Mouse (Mus musculus) cerebellum, adult 11 months (tissue): ENCODE measurements at regions not wholly inside any gene's neighbourhood (a gene's known extent, or its start where the extent isn't known, plus 50 kb on each side); places are given as distances from the start of the nearest gene placed in this dataset.

Experiments
- DNase-seq: peaks from one replicate; pipeline ENCODE4 v3.0.0; 2022

DNA sequence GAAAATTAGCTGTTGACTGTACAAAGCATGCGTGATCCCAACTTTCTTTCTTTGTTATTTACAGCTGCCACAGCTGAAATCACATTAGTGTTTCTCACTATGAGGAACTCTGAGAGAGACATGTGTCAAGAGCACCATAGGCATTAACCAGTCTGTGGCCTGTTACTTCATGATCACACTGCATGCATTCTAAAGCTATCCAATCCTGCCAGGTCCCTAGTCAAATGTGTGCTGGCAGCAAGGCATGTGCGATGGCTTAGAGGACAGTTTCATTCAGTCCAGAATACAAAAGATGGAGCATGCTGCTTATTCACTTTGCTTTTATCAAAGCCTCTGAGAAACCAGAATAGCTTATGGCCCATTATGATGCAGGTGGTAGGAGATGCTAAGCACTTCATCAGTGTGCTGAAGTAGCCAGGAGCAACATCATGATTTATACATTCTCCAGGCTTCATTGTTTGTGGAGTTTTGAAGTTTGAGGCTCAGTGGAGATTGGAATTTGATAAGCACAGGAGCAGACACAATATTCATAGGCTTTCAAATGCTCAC lies 882.9 kb upstream of the Lrrn3 start:
- DNase-seq, result no peak

DNA sequence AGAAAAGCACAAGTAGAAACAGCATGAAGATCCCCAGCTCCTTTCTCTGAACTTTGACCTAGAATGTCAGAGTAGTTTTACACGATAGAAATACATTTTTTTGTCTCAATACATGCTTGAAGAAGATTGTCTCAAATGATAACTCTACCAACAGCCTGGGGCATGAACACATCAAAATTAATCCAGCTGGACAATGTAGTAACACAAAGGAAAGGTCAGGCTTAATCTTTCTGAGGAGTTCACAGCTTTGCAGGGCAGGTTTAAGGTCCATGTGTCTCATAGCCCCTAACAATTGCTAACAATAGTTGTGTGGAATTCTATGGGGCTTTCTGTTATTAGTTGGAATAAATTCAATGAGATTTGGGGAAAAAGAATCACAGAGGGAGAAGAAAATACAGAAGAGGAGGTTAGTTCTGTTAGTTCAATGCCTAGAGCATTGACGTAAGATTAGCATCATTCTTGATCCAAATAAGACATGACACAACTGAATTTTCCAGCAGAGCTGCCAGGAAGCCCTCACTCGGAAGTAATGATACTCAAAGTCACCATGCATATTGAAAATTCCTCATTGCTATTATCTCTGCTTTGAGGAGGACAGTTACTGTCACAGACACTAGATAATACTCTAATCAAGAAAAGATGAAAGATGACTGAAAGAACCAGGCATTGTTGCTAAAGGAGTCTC lies 852.9 kb upstream of the Lrrn3 start:
- no peak for DNase-seq

DNA sequence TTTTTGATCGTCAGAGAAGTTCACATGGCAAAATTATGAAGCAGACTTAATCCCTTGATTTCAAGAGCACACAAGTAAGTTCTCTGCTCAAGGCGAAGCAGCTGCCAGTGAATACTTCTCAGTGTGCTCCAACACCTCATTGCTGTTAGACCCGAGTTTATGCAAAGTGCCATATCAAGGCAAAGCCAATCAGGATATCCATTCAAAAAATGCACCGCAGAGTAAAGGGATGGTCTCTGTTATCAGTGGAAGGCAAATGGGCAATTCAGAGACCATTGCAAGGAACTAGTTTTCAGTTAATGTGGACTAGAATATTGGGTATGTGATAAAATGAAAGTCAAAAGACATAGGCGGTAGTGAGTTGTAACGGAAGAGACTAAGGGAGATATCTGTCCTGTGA lies 820.2 kb upstream of the Lrrn3 start:
- DNase-seq, result no peak

DNA sequence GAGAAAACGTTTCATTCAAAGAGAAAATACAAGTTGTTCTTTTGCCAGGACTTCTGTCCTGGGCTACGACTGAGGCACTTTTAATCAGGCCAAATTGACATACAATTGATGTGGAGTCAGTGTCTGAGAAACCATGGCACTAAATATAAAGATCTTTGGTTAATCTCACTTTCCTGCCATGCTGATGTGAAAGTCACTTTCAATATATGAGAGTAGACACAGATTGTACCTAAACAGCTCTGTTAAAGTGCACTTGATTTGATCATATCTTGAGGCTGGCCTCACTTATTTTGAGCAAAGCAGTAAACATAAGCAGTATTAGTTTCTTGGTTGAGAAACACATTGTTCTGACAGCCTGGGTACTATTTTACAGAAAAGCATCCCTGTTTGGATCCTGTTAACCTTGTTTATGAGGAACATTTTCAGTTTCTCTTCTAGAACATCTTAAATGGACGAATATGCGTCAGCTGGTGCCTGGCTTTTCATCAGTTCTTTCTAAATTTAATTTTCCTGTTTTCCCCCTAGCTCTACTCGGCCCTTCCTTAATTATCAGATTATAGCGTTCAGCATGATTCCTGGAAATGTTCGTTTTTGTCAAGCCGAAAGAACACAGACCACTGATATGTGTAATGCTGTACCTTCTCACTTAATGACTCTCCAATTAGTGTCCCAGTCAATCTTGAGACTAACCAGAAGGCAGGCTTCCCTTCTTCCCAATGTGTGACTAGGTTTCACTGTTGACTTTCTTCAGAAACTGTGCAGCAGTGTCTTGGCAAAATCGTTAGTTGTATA lies 791.2 kb upstream of the Lrrn3 start:
- DNase-seq, result no peak

DNA sequence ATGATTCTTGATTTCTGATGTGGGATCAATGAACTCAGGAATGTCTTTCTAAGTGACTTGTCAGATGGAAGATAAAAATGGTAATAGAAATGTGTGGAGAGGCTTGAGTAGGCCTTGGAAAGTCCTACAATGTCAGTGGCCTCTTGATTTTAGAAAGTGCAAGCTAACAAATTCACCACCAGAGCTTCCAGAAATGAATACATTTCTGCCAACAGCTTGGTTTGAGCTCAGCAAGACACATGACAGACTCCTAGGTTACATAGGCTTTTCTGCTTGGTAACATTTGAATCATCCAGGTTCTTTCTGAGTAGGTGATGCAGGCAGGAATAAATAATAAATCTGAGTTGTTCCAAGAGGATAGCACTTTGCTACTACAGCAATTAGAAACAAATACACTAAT lies 764.2 kb upstream of the Lrrn3 start:
- DNase-seq, result no peak

DNA sequence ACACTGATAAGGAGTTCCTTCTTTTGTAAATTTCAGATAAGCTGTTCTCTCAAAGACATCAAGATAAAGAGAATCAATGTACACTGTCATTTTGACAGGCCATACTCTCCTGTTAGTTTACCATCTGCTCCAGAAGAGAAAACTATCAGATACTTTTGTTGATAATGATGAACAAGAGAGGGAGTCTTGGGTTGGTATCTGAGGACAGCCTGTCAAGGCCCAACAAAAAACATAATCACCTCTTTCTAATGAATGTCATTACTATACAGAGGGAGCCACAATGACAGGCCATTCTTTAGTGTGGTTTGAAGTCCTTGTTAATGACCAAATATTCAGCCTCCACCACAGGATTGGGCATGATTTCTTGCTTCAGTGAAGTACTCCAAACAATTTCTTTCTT lies 743.0 kb upstream of the Lrrn3 start:
- no peak for DNase-seq

DNA sequence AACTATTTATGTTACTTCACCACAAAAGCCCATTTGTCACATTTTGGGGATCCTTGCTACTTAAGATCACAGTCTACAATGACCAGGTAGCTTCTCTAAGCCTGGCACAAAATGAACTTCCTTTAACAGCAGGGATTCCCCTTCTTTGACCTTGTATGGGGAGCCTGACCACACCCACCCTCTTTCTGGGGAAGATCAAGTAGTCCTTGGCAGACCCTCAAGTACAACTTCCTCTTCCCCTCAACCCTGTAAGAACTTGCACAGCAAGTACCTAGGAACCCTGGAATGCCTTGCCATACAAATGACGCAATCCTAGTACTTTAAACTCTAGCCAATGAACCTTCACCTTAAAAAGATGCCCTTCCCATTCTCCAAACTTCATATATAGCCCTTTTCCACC lies 695.4 kb upstream of the Lrrn3 start:
- no peak for DNase-seq

DNA sequence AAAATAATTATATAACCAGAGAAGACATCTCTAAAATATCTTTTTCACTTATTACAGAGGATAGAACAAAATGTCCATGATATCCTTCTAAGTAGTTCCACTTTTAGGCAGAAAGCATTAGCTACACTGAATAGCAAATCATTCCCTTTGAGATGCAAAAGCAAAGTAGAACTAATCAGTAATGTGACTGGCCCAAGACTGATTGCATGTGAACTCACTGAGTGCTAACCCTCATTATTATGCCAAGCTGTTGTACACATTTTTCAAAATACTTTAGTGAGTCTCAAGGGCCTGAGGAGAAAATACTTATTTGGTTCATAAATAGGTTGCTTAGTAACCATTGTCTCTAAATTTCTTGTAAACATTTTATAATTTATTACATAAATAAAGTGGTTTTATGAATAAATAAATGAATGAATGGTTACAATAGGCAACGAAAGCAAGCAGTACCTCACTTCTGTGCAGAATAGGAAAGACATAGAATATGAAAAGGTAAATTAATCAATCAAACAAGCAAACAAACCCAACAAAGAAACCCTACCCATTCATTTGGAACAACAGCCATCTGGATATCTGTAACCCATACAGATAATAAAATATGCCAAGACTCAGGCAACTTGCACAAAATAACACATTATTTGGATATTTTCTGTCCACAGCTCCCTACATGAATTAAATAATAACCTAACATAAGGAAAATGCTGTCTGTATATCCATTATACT lies 693.9 kb upstream of the Lrrn3 start:
- DNase-seq, result no peak

DNA sequence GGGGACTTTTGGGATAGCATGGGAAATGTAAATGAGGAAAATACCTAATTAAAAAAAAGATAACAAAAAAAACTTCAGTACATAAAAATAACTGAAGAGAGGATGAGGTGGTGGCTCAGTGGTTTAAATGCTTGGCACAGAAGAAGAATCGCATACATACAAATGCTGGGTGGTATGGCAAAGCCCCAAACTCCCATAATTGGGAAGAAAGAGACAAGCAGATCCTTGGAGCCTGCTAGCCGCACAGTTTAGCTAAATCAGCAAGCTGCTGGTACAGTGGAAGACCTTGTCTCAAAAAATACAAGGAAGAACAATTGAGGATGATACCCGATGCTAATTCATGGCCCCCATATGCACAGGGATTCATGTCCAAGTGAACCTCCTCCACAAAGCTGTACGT lies 661.7 kb upstream of the Lrrn3 start:
- DNase-seq, result no peak

DNA sequence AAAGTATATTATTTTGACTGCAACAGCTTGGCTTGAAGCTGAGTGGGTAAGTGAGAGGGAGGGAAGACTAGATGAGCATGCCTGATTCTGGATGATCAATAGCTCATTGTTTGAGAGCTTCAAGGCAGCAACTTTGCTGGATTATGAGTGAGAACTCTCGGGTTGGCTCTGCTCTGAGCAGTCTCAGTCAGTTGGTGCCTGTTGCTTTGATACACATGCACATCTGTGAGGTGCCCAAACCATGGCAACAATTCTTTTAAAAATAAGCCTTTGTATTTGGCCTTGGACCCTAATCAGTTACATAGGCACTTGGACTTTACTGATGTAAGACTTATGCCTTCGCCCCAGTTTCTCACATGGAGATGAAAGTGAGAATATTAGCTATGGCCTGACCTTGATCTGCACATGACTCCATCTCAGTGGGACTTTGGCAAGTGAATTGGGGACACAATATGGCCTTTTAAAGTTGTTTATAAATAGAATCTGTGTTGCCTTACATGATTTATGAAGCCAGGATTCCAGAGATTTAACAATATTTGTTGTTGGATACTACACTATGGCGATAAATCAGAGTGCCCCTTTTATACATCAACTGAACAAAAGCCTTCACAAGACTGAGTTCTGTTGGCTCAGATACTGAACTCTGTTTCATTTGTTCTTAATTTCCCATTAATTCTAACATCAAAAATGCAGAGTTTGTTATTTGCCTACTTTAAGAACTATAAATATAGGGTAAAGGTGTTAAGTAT lies 652.6 kb upstream of the Lrrn3 start:
- DNase-seq, result no peak

DNA sequence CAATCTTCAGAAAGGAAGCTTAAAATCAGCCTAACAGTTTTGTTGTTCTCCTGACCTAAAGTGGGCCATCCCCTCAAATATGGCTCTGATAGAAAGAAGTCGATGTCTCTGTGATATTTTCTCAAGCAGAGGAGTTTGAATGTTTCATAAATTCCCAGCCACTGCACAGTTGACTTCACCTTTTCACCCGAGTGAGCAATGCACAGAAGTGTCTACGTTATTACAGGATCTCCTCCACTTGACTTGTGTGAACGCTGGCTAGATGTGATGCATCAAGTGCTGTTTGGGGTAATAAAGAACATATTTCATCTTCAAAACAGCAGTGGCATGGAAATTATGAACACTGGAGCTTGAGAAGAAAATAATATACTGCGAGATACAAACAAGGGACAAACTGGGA lies 651.9 kb upstream of the Lrrn3 start:
- no peak for DNase-seq

DNA sequence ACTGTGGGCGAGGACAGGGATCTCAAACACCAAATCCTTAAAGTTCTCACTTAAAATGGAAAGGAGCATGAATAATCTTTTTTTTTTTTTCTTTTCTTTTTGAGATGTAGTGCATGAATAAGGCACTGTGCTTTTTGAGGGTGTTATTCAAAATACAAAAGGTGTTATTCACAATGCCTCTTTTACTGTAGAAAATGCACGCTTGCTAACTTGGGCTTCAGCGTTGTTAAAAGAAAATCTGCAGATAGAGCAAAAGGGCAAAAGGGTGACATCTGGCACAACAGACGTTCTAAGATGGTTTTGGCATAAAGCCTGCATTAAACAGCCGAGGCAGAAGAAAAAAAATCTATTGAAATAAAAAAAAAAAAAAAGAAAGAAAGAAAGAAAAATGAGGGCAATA lies 651.5 kb upstream of the Lrrn3 start:
- DNase-seq, result peak; percentile 8

DNA sequence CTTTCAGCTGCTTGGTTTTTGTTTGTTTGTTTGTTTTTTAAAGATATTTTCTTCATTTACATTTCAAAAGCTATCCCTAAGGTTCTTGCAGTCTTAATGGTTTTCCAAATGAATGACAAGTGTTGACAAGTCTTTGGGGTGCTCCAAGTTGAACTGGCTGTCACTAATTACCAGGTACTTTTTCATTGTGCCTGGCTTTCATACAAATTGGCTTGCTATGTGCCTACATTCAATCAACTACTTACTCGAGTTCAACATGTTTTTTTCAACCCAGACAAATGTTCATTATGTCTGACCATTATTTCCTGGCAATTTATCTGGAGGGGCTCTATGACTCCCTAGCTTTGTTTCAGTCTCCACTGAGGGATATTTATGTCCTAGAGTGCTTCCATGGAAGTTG lies 614.0 kb upstream of the Lrrn3 start:
- no peak for DNase-seq

DNA sequence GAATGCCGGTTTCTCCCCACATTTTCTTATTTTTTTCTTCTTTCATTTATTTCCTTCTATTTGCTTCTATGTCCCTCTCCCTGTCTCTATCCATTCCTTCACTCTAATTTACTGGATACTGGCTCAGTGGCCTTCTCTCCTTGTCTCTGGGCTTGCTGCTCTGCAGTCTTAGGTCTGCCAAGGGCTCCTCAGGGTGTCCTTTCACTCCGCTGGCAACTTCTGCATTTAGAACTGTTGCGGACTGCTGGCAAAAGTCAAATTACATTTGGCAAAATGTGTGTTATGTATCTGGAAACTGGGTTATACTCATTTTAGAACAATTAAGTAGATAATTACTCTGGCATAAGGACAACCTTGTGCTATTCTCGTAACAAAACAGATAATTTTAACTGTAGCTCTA lies 584.2 kb upstream of the Lrrn3 start:
- DNase-seq, result peak; percentile 7

DNA sequence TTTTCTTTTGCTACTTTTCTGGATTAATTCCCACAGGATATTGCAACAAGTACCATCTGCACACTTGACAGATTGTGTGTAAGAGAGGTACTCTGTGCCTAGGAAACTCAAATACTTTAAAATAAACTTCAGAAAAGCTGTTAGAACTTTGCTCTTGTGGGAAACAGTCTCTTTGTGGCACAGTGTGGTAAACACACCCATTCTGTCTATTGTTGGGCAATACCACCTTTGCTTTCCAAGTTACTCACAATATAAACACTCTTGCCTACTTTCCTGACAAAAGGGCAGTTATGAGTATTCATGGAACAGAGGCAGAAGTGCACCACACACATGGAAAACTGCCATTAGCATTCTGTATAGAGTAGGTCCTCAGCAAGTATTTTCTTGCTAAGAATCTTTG lies 577.5 kb upstream of the Lrrn3 start:
- DNase-seq, result no peak

DNA sequence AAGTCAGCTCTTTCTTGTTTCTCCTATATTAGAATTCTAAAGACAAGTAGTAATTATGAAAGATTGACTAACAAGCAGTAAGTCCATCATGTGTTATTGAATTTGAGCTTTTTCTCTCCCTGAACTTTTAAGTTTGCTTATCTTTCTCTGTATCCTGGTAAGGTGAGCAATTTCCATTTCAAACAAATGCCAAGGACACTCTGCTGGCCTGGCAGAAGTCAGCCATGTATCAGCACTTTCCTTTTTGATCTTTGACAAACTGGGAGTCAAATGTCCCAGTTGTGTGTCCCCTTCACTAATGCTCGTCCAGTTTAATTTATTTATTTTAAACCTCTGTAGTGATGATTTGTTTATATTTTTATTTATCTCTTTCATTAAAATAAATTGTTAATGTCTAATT lies 562.8 kb upstream of the Lrrn3 start:
- no peak for DNase-seq

DNA sequence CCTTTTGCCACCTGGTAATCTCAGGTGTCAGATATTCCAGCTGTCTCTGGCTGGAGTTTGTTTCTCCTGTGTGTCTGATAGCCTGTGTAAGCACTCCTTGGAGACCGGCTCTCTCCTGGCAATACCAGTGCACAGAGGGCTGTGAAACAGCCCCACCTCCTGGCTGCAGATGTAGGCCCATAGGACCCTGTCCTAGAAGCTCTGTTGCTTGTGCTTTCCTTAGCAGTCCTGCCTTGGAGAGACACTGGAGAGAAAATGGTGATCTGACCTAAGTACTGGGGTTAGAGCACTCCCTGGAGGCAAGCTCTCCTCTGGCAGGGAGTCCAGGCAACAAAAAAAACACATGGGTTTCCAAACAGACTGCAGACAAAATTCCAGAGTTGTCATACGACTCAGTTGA lies 541.6 kb upstream of the Lrrn3 start:
- no peak for DNase-seq

DNA sequence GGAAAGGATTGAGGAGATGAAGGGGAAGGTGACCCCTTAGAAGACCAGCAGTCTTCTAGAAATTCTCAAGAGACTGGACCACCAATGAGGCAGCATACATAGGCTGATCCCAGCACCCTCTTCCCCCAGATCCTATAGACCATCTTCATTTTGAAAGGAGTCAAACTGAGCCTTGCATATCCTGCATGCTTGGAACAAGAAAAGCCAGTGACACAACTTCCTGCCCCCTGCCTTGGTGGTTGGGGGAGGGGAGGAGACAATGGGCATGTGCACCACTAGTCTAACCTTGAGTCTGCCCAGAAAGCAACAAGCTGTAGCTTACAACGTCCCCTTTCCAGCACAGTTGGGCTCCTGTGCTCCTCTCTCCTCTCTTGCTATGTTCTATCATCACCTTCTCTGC lies 531.3 kb upstream of the Lrrn3 start:
- no peak for DNase-seq

DNA sequence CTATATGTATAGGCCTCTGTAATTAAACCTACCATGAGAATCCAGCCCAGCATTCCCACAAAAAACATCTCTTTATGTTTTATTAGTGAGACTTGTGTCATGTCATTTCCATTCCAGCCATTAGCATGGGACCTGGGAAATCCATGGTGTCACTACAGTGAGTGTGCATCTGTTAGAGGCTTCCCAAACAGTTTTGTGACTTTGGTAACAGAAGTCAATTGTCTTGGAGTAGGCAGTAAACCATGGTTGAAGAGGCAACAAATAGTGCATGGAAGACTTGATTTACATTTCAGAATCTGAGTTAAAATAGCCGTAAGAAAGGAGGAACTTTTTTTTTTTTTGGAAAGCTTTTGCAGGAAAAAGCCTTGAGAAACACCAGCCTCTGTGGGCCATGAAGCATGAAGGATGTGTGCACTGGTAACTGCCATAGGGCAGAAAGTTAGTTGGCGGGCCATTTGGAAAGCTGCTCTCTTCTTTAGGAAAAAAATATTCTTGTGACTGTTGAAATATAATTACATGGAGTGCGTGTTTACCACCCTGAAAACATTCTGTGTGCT lies 522.7 kb upstream of the Lrrn3 start:
- DNase-seq, result no peak

DNA sequence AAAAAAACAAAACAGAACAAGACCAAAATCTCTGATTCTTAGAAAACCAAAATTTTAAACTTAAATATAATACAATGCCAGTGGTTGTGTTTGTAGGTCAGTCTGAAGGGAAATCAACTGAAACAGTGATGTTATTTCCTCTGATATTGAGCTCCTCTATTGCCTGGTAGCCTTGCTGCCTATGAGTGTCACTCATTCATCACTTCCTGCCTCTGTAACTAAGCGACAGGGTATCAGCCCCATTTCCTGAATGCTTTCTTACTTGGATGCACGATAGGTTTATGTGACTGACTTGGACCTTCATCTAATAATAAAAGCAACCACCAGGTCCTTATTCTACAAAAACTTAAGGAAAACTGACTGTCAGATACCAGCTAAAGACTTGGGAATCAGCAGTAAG lies 520.7 kb upstream of the Lrrn3 start:
- no peak for DNase-seq
